Mouse (Mus musculus) thymus, adult 2 months (tissue): Measurements from ENCODE around the gene Nars2. TPM values are rescaled to one million over a fixed set of nuclear protein-coding genes. Genes with fewer than 3 reads are reported as not detected.
A peak's percentile ranks its signal among the peaks of the same experiment; 100 is the strongest.
"Not testable (repeated sequence)": the region's sequence is repeated elsewhere in the genome, so short reads cannot be mapped to it uniquely, and the experiment has no call there.

ENCODE experiments used
- DNase-seq: peaks from one replicate; pipeline ENCODE4 v3.0.0; 2021
- H3K27ac ChIP-seq: fragments of 200-500 bp; 2 replicates; pipeline ENCODE4 v1.5.1; 2012; ENCODE audit warnings: low read length, control low read depth; ENCODE audit not compliant: control insufficient read depth, insufficient read depth
- H3K27me3 ChIP-seq: fragments of 200-500 bp; 2 replicates; pipeline ENCODE4 v1.6.1; 2012; ENCODE audit warnings: mild to moderate bottlenecking, low read length, moderate library complexity, mixed read lengths; ENCODE audit not compliant: control insufficient read depth, insufficient read depth
- H3K36me3 ChIP-seq: fragments of 200-500 bp; 2 replicates; pipeline ENCODE4 v1.6.1; 2012; ENCODE audit warnings: mild to moderate bottlenecking, low read length, moderate library complexity; ENCODE audit not compliant: control insufficient read depth, insufficient read depth
- H3K4me1 ChIP-seq: fragments of 200-500 bp; replicated peaks from 2 replicates; pipeline ENCODE4 v1.6.1; 2012; ENCODE audit warnings: low read length; ENCODE audit not compliant: control insufficient read depth, insufficient read depth
- H3K4me3 ChIP-seq: fragments of 200-500 bp; 2 replicates; pipeline ENCODE4 v1.5.1; 2012; ENCODE audit warnings: mild to moderate bottlenecking, low read length, control low read depth, moderate library complexity; ENCODE audit not compliant: control insufficient read depth, insufficient read depth
- CTCF ChIP-seq: fragments of 200-500 bp; IDR thresholded peaks from 2 replicates; pipeline ENCODE4 v1.5.1; 2012; ENCODE audit warnings: mild to moderate bottlenecking, control low read depth, low read length, moderate library complexity, borderline replicate concordance; ENCODE audit not compliant: control insufficient read depth, poor library complexity, insufficient read depth; ENCODE audit errors: extremely low read depth
- POLR2A ChIP-seq: fragments of 200-500 bp; IDR thresholded peaks from 2 replicates; pipeline ENCODE4 v1.6.1; 2012; ENCODE audit warnings: mild to moderate bottlenecking, low read length, control low read depth, moderate library complexity; ENCODE audit not compliant: control insufficient read depth, poor library complexity, insufficient read depth; ENCODE audit errors: extremely low read depth
- WGBS: fragments of 180-500 bp; shearing (Covaris S2); methylation state at CpG from one replicate; pipeline ENCODE4 v1.1.7; 2018; 5-methylcytosine and 5-hydroxymethylcytosine counted together
- polyA plus RNA-seq: library from polyadenylated mRNA; depleted of rRNA; stranded (reverse); fragments of >200 nt; gene quantifications from 2 replicates; pipeline ENCODE4 v1.2.3, GENCODE M21; 2012

Nars2 gene
- polyA plus RNA-seq, 1 experiment, result 3.2 TPM

DNA sequence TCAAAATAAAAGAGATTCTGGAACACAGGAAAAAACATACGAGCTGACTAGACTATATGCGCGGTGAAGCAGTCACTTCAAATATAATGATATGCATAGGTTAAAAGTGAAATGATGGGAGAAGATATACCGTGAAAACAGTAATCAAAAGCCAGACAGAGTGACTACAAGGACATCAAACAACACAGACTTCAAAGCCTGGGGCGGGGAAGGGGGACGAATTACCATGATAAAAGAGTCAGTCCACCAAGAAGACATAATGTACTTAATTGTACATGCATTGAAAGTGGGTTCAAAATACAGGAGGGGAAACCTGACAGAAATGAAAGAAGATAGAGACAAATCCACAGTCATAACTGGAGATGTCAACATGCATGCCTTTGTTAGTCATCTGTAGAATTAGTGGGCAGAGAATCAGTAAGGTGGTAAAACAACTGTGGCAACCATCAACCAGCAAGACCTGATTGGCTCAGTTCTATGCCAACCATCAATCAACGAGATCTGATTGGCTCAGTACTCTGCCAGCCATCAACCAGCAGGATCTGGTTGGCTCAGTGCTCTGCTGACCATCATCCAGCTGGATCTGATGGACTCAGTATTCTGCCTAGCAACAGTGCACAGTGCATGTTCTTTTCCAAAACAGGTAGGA, 30.7 kb upstream of the Nars2 start:
- no peak overlapping the region for H3K27ac ChIP-seq
- 84% methylated on average over 7 of the region's 7 CpGs for WGBS
- no peaks in the 10 kb centered on the region for H3K4me1 ChIP-seq
- TF ChIP-seq CTCF (no peak), POLR2A (no peak)
- no peak for DNase-seq
- H3K4me3 ChIP-seq, result no peak overlapping the region
- no peaks in the 10 kb centered on the region for H3K36me3 ChIP-seq
- H3K27me3 ChIP-seq, result no peaks in the 10 kb centered on the region

GRCm38 (mm10) chr7:96922927-96923326, 28.4 kb upstream of the Nars2 start:
- DNase-seq, result no peak
- H3K4me3 ChIP-seq, result no peak overlapping the region
- no peaks in the 10 kb centered on the region for H3K36me3 ChIP-seq
- H3K27me3 ChIP-seq, result no peaks in the 10 kb centered on the region
- 95% methylated on average over 2 of the region's 2 CpGs for WGBS
- no peak for TF ChIP-seq POLR2A
- TF ChIP-seq CTCF, result no peak
- H3K4me1 ChIP-seq, result no peaks in the 10 kb centered on the region
- no peak overlapping the region for H3K27ac ChIP-seq

- Histone ChIP-seq H3K4me1 (peaks cover 5% of the 10 kb centered on the region; the same call in 1 of the 2 replicates), H3K27ac (no peak overlapping the region), H3K36me3 (no peaks in the 10 kb centered on the region), H3K27me3 (no peaks in the 10 kb centered on the region), H3K4me3 (no peak overlapping the region)
- WGBS, result 89% methylated on average over 5 of the region's 5 CpGs
- TF ChIP-seq POLR2A (no peak), CTCF (no peak)
- DNase-seq, result no peak
Observed at GRCm38 (mm10) chr7:96943715-96944377, 7.5 kb upstream of the Nars2 start.

GRCm38 (mm10) chr7:96946501-96946900, 4.8 kb upstream of the Nars2 start:
- not testable (repeated sequence) for H3K4me1 ChIP-seq, H3K4me3 ChIP-seq, H3K27ac ChIP-seq, H3K27me3 ChIP-seq, H3K36me3 ChIP-seq, DNase-seq
- WGBS, result 9% methylated on average over 8 of the region's 8 CpGs

DNA sequence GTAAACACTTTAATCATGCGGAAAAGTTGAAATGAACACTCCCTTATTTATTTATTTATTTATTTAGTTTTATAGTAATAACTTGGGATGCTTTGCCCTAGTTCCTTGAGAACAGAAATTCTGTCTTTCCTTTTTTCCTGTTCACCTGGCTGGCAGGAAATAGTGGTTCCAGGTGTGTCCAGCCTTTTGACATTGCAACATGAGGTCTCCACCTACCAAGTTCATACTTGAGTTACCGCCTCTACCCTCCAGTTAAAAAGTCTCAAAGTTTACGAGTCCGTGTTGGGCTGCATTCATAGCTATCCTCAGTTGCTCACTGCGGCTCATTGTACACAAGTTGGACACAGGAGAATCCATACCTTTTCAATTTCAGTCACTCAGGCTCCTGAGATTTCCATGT, 789 bp downstream of the Nars2 start:
- Histone ChIP-seq H3K27me3 (no peaks in the 10 kb centered on the region), H3K27ac (no peak overlapping the region), H3K4me3 (peak overlapping the region; percentile 58; the same call in 1 of the 2 replicates), H3K4me1 (no peaks in the 10 kb centered on the region), H3K36me3 (peaks cover 2% of the 10 kb centered on the region; the same call in 1 of the 2 replicates)
- DNase-seq, result no peak
- TF ChIP-seq CTCF (no peak), POLR2A (no peak)
- 30% methylated on average over 5 of the region's 5 CpGs for WGBS

- WGBS, result 98% methylated on average over 5 of the region's 5 CpGs
- TF ChIP-seq POLR2A, result no peak
- no peak for TF ChIP-seq CTCF
- no peak overlapping the region for H3K4me3 ChIP-seq
- no peak overlapping the region for H3K27ac ChIP-seq
- H3K27me3 ChIP-seq, result no peaks in the 10 kb centered on the region
- peaks cover 12% of the 10 kb centered on the region for H3K36me3 ChIP-seq
- H3K4me1 ChIP-seq, result no peaks in the 10 kb centered on the region
- no peak for DNase-seq
Observed at GRCm38 (mm10) chr7:96959168-96959567, 7.9 kb downstream of the Nars2 start.
